Mouse (Mus musculus): ENCODE data around the gene Ccl25.

DNA sequence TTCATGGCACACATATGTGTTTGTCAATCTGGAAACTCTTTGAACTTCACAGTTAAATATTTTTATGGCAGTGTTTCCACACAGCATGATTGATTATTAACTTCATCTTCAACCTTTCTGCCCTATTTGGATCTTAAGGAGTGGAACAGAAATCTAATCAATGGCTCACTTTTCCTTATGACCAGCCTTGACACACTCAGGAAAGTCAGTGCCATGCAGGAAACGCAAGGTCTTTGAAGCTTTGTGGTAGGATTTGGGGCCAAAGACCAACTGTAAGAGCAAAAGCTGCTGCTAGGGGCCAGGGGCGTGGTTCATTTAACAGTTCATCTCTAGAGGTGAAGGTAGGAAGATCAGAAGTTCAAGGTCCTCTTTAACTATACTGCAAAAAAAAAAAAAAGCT lies 35.9 kb downstream of the Ccl25 start:
- TF ChIP-seq CHD1 (IDR thresholded peaks at IDR 0.05; ENCODE audit: low read depth, low read length) (no peak), MXI1 (IDR thresholded peaks at IDR 0.05; ENCODE audit: low read depth, low read length) (no peak), POLR2AphosphoS2 (IDR thresholded peaks at IDR 0.05; ENCODE audit: low read depth, low read length) (no peak), E2F4 (IDR thresholded peaks at IDR 0.05; ENCODE audit: insufficient replicate concordance, low read depth, low read length) (no peak), EP300 (IDR thresholded peaks at IDR 0.05; ENCODE audit: low read length) (no peak), CTCF (conservative IDR thresholded peaks at IDR 0.05 in 1 of 2, IDR thresholded peaks at IDR 0.05 in 1 of 2; ENCODE audit: low read depth in 2 of 2, low read length in 2 of 2) (no peak), POLR2A (IDR thresholded peaks at IDR 0.05; ENCODE audit: low read depth, low read length) (no peak), TCF12 (IDR thresholded peaks at IDR 0.05; ENCODE audit: low read depth, low read length) (no peak), PAX5 (IDR thresholded peaks at IDR 0.05; ENCODE audit: low read length) (no peak)
